Mouse (Mus musculus) kidney, embryonic 16.5 days (tissue): ENCODE data around the gene Samd10. TPM values are rescaled to one million over a fixed set of nuclear protein-coding genes. Genes with fewer than 3 reads are reported as not detected.

Experiments used
- ATAC-seq: fragments of 200-750 bp; cut with Nextera tagmentation; 2 replicates; pipeline ENCODE4 v1.8.0; 2017; ENCODE audit warnings: moderate TSS enrichment; ENCODE audit not compliant: low FRiP score, low TSS enrichment
- H3K27ac ChIP-seq: fragments of 300-500 bp; sonication (generic); 2 replicates; pipeline ENCODE4 v1.5.1; 2014; ENCODE audit warnings: low read length
- H3K27me3 ChIP-seq: fragments of 300-500 bp; sonication (generic); 2 replicates; pipeline ENCODE4 v1.6.1; 2014; ENCODE audit warnings: low read length, control low read depth, mixed read lengths; ENCODE audit not compliant: insufficient read depth
- H3K36me3 ChIP-seq: fragments of 300-500 bp; sonication (generic); 2 replicates; pipeline ENCODE4 v1.6.1; 2014; ENCODE audit warnings: low read length, control low read depth, mixed read lengths; ENCODE audit not compliant: insufficient read depth
- H3K4me1 ChIP-seq: fragments of 300-500 bp; sonication (generic); 2 replicates; pipeline ENCODE4 v1.6.1; 2014; ENCODE audit warnings: low read length, control low read depth, mixed read lengths; ENCODE audit not compliant: insufficient read depth
- H3K4me2 ChIP-seq: fragments of 300-500 bp; sonication (generic); replicated peaks from 2 replicates; pipeline ENCODE4 v1.6.1; 2014; ENCODE audit warnings: low read depth, low read length
- H3K4me3 ChIP-seq: fragments of 300-500 bp; sonication (generic); 2 replicates; pipeline ENCODE4 v1.5.1; 2014; ENCODE audit warnings: mild to moderate bottlenecking, low read length
- H3K9ac ChIP-seq: fragments of 300-500 bp; sonication (generic); replicated peaks from 2 replicates; pipeline ENCODE4 v1.6.1; 2014; ENCODE audit warnings: low read length
- H3K9me3 ChIP-seq: fragments of 300-500 bp; sonication (generic); 2 replicates; pipeline ENCODE4 v1.6.1; 2016; ENCODE audit warnings: low read length, control low read depth
- WGBS: fragments of 180-500 bp; shearing (Covaris S2); extraction: QIAGEN DNeasy Blood & Tissue Kit; methylation state at CpG from one replicate; pipeline ENCODE4 v1.1.7; 2014; 5-methylcytosine and 5-hydroxymethylcytosine counted together
- polyA plus RNA-seq: library from polyadenylated mRNA; unstranded; fragments of >200 nt; fragmentation: Nextera tagmentation; extraction: Ambion mirVana; gene quantifications from 2 replicates; pipeline ENCODE4 v1.2.1, GENCODE M21; 2015

Gene Samd10
- polyA plus RNA-seq, 1 experiment from 2014 or later, result 29.5 TPM

- H3K9ac ChIP-seq, result peak overlapping the region; percentile 95
- H3K27ac ChIP-seq, result peak overlapping the region; percentile 93
- H3K4me1 ChIP-seq, result peaks cover 20% of the 10 kb centered on the region
- H3K9me3 ChIP-seq, result no peaks in the 10 kb centered on the region
- H3K27me3 ChIP-seq, result no peaks in the 10 kb centered on the region
- ATAC-seq, result peak; percentile 50
- H3K4me2 ChIP-seq, result peak overlapping the region; percentile 81
- peaks cover 27% of the 10 kb centered on the region for H3K36me3 ChIP-seq
- peak overlapping the region; percentile 96 for H3K4me3 ChIP-seq
- WGBS, result 4% methylated on average over 6 of the region's 6 CpGs
Observed at GRCm38 (mm10) chr2:181593042-181593421, 6.0 kb downstream of the Samd10 start.

- H3K36me3 ChIP-seq, result peaks cover 33% of the 10 kb centered on the region
Observed at GRCm38 (mm10) chr2:181592231-181593041, 6.6 kb downstream of the Samd10 start, which contains the start of gene Zfp512b. Gene Zfp512b, minus strand, starts transcription at chr2:181592803.

GRCm38 (mm10) chr2:181591528-181592085 lies 7.4 kb downstream of the Samd10 start, which contains the start of gene Prpf6:
Gene Prpf6, plus strand, starts transcription at chr2:181591868.
- Histone ChIP-seq H3K9me3 (no peaks in the 10 kb centered on the region), H3K9ac (peak within 1 kb of the TSS; percentile 95), H3K36me3 (peaks cover 40% of the 10 kb centered on the region), H3K27me3 (no peaks in the 10 kb centered on the region), H3K4me2 (peak within 1 kb of the TSS; percentile 81), H3K27ac (peak within 1 kb of the TSS; percentile 93), H3K4me3 (peak within 1 kb of the TSS; percentile 96), H3K4me1 (peaks cover 18% of the 10 kb centered on the region)
- ATAC-seq, result peak; percentile 32
- 13% methylated on average over 5 of the region's 5 CpGs for WGBS

More at GRCm38 (mm10) chr2:181592231-181593041, 6.6 kb downstream of the Samd10 start, which contains the start of gene Zfp512b:
- Histone ChIP-seq H3K9me3 (no peaks in the 10 kb centered on the region), H3K4me2 (peak within 1 kb of the TSS; percentile 81), H3K27ac (peak within 1 kb of the TSS; percentile 93), H3K27me3 (no peaks in the 10 kb centered on the region), H3K4me3 (peak within 1 kb of the TSS; percentile 96), H3K4me1 (peaks cover 18% of the 10 kb centered on the region), H3K9ac (peak within 1 kb of the TSS; percentile 95)
- WGBS, result under 1% methylated on average over 77 of the region's 97 CpGs
- ATAC-seq, result peak; percentile 79

- 0 out of 2 replicates have a peak overlapping the region, but pooled peaks have one; percentile 20 for H3K9ac ChIP-seq
- H3K9me3 ChIP-seq, result no peaks in the 10 kb centered on the region
- H3K27me3 ChIP-seq, result no peaks in the 10 kb centered on the region
- 90% methylated on average over 5 of the region's 5 CpGs for WGBS
- ATAC-seq, result no peak
- peaks cover 18% of the 10 kb centered on the region for H3K4me1 ChIP-seq
- peaks cover 46% of the 10 kb centered on the region for H3K36me3 ChIP-seq
- no peak overlapping the region for H3K4me2 ChIP-seq
- no peak overlapping the region for H3K27ac ChIP-seq
- H3K4me3 ChIP-seq, result no peak overlapping the region
Observed at GRCm38 (mm10) chr2:181590471-181590870, 8.5 kb downstream of the Samd10 start.

GRCm38 (mm10) chr2:181589732-181590105 lies 9.3 kb downstream of the Samd10 start:
- H3K4me1 ChIP-seq, result peaks cover 18% of the 10 kb centered on the region
- 96% methylated on average over 9 of the region's 9 CpGs for WGBS
- no peak overlapping the region for H3K4me2 ChIP-seq
- ATAC-seq, result no peak
- no peak overlapping the region for H3K27ac ChIP-seq
- H3K9me3 ChIP-seq, result no peaks in the 10 kb centered on the region
- H3K27me3 ChIP-seq, result no peaks in the 10 kb centered on the region
- H3K36me3 ChIP-seq, result peaks cover 53% of the 10 kb centered on the region
- H3K4me3 ChIP-seq, result no peak overlapping the region
- no peak overlapping the region for H3K9ac ChIP-seq

- no peak for ATAC-seq
- H3K9ac ChIP-seq, result no peak overlapping the region
- H3K9me3 ChIP-seq, result no peaks in the 10 kb centered on the region
- no peak overlapping the region for H3K27ac ChIP-seq
- H3K4me1 ChIP-seq, result peaks cover 18% of the 10 kb centered on the region
- no peaks in the 10 kb centered on the region for H3K27me3 ChIP-seq
- H3K36me3 ChIP-seq, result peaks cover 59% of the 10 kb centered on the region
- WGBS, result 96% methylated on average over 10 of the region's 10 CpGs
- no peak overlapping the region for H3K4me3 ChIP-seq
- H3K4me2 ChIP-seq, result no peak overlapping the region
Observed at GRCm38 (mm10) chr2:181589011-181589731, 9.8 kb downstream of the Samd10 start.

- Histone ChIP-seq H3K9ac (no peak overlapping the region), H3K9me3 (no peaks in the 10 kb centered on the region), H3K36me3 (peaks cover 61% of the 10 kb centered on the region), H3K4me3 (no peak overlapping the region), H3K4me2 (no peak overlapping the region), H3K27ac (no peak overlapping the region), H3K27me3 (no peaks in the 10 kb centered on the region), H3K4me1 (peaks cover 17% of the 10 kb centered on the region)
- WGBS, result 86% methylated on average over 11 of the region's 11 CpGs
- ATAC-seq, result no peak
Observed at GRCm38 (mm10) chr2:181588229-181588780, 10.7 kb downstream of the Samd10 start.

- 71% methylated on average over 6 of the region's 6 CpGs for WGBS
- Histone ChIP-seq H3K36me3 (peaks cover 61% of the 10 kb centered on the region), H3K27ac (no peak overlapping the region), H3K27me3 (no peaks in the 10 kb centered on the region), H3K9ac (no peak overlapping the region), H3K9me3 (no peaks in the 10 kb centered on the region), H3K4me3 (no peak overlapping the region), H3K4me2 (no peak overlapping the region), H3K4me1 (peaks cover 12% of the 10 kb centered on the region)
- ATAC-seq, result no peak
Observed at GRCm38 (mm10) chr2:181587796-181588195, 11.2 kb downstream of the Samd10 start.

- Histone ChIP-seq H3K4me1 (peaks cover 10% of the 10 kb centered on the region), H3K27me3 (no peaks in the 10 kb centered on the region), H3K9ac (no peak overlapping the region), H3K4me3 (no peak overlapping the region), H3K4me2 (no peak overlapping the region), H3K27ac (no peak overlapping the region), H3K9me3 (no peaks in the 10 kb centered on the region), H3K36me3 (peaks cover 61% of the 10 kb centered on the region)
- ATAC-seq, result no peak
- WGBS, result 98% methylated on average over 3 of the region's 3 CpGs
Observed at GRCm38 (mm10) chr2:181586124-181586523, 12.9 kb downstream of the Samd10 start.
